Mouse (Mus musculus): ENCODE data around the gene Acox3.
"Not testable (repeated sequence)": the region's sequence is repeated elsewhere in the genome, so short reads cannot be mapped to it uniquely, and the experiment has no call there.

Acox3 gene

DNA sequence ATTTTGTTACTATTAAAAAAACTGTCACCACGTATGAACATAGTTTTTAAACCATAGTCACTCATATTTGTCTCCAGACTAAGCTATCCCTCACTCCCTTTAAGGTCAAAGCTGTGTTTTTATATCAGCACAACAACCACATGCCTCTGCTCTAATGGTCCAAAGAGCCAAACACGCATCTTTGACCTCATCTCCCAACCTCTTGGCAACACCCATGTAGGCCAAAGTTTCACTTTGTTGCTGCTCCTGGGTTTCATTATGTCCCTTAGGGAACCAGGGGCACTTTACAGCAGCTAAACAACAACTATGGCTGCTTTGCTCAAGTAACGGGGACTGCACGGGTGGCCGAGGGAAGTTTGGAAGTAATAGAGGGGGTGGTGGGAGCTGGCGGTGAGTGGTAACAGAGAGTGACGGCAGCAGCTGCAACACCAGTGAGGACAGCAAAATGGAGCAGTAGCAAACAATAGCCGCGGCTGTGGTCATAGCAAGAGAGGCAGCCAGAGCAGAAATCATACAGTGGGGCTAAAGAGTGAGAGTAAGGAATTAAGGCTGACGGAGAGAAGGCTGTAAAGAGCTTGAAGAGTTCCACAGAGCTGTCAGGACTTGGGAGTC is 6.3 kb upstream of the Acox3 start:
- DNase-seq (ENCODE audit: low spot score): no peak

DNA sequence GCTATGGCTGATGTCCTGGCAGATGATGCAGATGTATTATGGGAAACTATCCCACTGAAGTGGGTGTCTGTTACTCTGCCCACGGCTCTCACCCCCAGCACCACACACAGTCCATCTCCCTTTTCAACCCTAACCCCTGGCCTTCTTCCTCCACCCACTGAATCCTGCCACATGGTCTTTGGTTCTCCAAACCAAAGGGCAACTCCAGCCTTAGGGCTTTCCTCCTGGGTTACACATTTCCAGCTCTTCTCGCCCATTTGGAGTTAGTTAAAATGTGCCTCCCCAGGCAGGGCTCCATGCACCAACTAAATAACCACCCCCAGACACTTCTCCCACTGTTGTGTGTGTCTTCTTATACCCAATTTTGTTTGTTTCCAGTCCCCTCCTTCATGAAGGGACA is 4.4 kb upstream of the Acox3 start:
- no peak for DNase-seq (ENCODE audit: low spot score)

DNA sequence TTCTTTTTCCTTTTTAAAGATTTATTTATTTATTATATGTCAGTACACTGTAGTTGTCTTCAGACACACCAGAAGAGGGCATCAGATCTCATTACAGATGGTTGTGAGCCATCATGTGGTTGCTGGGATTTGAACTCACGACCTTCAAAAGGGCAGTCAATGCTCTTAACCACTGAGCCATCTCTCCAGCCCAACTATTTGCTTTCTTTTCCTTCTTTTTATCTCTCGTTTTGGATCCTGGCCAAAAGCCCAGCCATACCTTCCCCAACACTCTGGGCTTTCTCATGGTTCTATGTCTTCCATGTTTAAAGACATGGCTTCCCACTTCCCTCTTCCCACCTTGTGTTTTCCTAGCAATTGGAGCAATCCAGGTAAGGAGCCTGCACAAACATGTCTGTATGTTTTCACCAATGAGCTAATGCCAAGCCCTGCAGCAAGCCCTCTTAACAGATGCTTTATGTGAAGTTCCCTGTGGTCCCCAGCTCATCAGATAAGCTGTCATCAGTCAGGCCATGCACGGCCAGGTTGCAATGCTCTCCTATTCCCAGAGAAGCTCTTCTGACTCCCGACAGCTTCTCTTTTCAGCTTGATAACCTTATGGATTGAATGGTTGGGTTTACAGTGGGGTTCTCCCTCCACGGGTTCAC is 3.5 kb upstream of the Acox3 start:
- DNase-seq (ENCODE audit: low spot score): no peak

DNA sequence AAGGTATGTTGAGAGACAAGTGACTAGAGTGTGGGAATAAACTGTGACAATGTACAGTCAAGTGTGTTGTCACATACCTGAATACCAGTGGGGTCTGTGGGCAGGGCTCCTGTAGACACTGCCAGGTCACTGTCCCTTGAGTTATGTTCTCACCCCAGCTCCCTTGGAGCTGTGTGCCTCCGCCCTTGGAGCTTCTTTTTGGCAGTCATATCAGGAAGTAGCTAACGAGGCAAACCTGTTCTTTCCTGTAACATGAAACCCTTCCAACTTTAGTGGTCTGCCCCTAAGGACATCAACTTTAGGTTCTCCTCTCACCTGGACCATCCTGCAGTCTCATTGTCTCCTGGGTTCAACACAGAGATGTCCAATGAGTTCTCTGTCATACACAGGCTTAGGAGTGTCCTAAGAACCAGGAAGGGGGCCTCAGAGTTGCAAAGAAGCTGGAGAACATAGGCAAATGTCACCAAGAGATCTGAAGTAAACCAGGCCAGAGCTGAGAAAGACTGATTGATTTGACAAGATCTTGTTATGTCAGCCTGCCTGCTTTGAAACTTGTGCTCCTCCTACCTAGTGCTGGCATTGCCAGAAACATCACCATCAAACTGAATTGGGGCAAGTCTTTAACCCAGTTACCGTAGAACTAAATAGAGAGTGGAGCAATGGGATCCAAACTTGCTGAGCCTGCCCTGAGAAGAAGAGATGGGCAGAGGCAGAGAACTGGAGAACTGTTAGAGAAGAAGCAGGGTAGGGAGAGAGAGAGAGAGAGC is 2.5 kb upstream of the Acox3 start:
- no peak for DNase-seq (ENCODE audit: low spot score)

DNA sequence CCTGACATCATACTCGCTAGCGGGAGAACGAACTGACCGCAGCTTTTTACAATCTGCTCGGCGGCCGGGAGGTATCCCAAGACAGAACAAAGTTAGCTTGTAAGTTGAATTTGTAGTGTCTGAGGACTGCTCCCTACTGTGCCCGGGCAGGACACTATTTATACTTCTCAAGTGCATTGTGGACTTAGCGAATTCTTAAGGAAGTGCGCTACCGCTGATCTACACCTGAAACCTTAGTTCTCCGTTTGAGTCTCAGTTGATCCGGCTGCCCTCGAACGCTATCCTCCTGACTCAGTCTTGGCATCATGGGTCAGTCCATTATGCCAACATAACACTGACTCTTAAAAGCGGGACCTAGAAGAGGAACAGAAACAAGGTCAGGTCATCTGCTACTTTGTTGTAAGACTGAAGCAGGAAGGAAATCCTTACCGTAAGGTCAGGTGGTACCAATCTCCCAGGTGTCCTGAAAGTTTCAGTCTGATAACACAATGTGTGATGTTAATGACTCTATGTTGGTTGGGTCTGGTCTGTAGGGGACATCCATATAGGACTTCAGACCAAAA is 462 bp downstream of the Acox3 start:
- no peak for DNase-seq (ENCODE audit: low spot score)

DNA sequence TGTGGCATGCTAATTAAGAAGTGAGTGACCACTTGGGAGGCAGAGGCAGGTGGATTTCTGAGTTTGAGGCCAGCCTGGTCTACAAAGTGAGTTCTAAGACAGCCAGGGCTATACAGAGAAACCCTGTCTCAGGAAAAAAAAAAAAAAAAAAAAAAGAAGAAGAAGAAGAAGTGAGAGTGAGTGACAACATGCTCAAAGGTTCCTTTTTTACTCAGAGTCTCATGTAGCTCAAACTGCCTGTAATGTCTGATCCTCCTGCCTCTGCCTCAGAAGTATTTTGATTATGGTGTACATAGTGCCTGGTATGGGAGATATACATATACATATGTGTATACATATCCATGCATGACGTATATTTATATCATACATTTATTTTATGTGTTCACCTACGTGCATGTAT is 1.4 kb downstream of the Acox3 start:
- not testable (repeated sequence) for DNase-seq (ENCODE audit: low spot score)

DNA sequence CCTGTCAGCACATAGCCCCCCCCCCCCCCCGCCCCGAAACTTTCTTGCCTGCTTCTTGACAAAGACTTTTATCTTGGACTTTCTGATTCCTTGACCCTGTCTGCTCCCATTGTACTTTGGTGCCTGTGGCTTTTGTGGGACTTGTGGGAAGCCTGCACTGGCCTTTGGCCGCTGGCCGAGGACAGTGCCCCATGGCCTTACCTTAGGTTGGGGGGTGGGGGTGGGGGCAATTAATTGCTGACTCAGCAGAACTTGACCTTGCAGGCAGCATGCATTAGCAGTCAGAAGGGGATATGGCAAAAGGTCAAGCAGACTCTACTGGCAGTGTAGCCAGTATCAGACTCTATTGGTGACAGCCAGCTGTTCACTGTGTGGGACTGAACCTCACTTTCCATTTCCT is 8.7 kb downstream of the Acox3 start:
- no peak for DNase-seq (ENCODE audit: low spot score)

DNA sequence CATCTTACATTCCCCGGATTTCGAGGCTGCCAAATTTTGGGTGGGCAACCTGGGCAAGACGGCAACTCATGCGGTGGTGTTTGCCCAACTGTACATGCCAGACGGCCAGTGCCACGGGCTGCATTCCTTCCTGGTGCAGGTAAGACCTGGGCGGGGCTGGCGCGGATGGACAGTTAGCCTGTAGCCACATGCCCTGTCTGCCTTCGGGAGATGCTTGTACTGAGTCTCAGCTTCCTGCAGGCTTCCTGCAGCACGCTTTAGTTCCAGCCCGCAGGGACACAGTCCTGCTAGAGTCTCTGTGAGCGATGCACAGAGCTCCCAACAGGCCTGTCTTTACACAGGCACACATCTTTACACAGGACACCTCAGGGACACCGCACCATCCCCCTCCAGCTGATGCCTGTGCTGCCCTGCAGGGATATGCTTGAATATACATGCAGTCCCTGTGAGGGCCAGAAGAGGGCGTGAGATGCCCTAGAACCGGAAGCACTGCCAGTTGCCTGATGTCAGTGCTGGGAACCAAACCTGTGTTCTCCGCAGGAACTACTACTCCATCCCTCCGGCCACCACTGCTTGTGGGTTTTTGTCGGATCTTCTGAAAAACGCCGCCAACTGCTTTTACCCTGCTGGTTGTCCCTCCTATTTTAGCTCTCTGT is 9.4 kb downstream of the Acox3 start:
- no peak for DNase-seq (ENCODE audit: low spot score)

DNA sequence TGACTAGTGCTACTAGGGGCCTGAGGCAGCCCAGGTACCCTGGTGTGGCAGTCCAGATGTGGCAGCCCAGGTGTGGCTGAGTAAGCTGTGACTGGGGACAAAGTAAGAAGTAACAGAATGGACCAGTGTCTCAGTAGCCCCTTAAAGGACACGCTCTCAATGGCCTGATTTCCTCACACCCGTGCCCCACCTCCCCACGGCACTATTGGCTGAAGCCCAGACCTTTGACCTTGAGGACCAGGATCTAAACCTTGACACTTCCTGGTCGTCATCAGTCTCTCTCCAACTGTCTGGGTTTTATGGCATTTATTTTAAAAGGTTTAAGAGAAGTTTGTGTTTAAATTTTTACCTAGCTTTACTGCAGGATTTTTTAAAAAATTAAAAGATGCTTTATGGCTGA is 10.0 kb downstream of the Acox3 start:
- no peak for DNase-seq (ENCODE audit: low spot score)

DNA sequence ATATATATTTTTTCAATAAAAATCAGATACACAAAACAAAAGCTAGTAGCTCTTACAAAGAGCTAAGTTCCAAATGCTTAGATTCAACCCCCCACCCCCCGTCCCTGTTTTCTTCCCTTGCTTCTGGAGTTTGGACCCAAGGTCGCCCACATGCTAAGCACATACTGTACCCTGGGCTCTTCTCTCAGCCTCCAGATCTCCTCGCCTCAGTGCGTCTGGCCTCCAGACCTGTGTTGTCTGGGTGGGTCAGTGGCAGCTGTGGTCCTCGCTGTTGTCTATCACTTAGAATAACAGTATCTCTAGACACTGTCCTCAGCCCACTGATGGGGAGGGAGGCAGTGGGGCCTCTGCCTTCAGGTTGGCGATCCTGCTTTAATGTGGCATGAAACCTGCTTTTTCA is 10.4 kb downstream of the Acox3 start:
- DNase-seq (ENCODE audit: low spot score): no peak

DNA sequence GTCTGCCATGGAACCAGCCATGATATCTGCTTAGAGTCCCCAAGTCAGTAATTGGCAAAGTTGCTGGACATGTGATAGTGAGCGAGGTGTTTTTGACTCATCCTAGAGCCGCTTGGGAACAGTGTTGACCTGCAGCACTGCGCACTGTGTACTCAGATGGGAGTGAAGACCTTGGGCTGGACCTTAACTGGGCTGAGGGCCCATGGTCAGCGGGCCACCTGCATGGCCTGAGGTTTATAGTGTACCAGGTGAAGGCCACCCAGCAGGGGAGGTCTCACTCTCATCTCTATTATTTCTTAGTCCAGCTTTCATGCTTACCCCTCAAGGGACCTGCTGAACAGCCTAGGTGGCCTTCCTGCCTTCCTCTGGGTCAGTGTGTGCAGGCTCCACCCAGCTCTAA is 11.9 kb downstream of the Acox3 start:
- DNase-seq (ENCODE audit: low spot score): no peak

DNA sequence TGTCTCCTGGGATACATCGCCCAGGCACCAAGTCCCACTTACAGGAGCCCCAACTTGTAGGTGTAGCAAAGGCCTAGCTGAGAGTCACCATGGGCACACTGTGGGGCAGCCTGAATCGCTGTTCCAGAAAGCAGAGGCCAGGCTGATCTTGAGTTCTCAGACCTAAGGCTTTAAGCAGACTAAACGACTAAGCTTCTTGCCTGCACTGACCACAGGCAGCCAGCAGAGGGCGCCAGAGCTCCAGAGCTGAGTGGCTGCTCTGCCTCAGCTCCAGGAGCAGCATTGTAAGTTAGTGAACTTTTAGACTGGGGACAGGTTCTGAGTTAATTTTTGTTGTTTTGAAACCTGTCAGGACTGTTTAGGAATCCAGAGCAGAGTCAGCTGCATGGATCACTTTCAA is 12.9 kb downstream of the Acox3 start:
- peak; percentile 64 for DNase-seq (ENCODE audit: low spot score)

DNA sequence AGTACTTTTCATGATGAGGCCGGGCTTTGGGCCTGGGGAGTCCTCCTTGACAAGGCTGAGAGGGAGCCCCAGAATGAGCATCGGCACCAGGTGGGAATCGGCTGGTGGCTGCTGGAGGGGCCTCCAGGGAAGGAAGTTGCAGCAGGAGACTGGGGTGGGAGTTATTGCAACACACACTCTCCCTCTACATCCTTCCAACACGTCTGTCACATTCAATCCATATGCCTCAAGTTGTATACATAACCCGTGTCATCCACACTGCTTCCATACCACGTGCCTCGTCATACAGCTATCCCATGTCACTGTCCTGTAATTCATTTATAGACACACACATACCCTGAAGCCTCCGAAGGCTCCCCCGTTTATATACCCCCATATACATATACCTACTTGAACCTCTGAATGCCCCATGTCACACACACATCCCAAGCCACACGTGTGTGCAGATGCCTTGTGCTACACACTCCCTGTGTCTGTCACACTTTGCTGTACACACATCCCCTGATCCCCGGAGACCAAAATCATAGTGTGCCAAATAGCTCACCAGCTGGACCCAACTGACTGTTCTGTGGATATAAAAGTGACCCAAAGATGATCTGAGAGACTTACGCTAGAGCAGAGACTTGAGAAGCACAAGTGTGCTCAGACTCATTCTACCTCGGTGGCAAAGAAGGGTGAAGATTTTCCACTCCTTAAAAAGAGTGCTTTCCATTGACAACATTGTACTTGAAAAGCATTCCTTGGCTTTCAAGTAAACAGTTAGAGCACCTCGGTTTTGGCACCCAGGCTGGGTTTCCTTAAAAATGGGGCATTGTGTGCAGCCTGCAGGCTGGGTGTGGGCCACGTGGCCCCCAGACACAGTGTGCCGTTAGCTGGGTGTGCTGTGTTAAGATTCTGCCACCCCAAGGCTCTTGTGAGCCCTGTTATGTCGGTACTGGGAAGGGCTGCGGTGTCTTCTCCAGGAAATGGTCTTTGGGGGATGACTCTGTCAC is 13.6 kb downstream of the Acox3 start:
- DNase-seq (ENCODE audit: low spot score): no peak

DNA sequence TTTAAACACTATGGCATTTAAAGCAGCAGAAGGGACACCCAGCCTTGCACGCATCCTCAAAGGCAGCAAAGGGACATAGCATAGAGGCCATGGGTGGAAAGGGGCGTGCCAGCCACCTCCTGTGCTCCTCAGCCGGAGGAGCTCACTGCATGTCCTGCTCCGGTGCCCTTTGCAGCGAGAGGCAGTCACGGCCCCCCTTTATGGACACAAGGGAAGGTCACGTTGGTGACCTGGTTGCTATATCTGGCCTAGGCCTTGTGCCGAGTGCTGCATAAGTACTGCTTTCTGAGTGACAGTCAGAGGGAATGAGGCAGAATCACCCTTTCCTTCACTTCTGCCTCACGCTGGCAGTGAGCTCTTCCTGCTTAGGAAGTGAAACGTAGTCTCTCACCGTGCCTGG is 17.4 kb downstream of the Acox3 start:
- no peak for DNase-seq (ENCODE audit: low spot score)

DNA sequence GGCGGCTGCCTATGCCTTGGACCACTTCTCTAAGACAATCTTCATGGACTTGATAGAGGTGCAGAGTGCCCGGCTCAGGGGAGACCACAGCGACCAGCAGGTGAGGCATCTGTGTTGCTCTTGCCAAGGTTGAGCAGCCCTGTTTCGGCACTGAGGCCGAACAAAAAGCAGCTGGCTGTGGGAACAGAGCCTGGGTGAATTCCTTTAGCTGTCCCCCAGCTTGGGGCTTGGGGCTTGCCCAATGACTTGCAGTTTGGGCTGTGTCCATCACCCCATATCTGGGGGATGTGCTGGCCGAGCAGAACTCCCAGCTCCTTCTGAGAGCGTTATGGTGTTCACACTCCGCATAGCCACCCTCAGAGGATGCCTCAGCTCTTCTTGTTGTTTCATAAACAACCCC is 18.7 kb downstream of the Acox3 start:
- DNase-seq (ENCODE audit: low spot score): no peak

DNA sequence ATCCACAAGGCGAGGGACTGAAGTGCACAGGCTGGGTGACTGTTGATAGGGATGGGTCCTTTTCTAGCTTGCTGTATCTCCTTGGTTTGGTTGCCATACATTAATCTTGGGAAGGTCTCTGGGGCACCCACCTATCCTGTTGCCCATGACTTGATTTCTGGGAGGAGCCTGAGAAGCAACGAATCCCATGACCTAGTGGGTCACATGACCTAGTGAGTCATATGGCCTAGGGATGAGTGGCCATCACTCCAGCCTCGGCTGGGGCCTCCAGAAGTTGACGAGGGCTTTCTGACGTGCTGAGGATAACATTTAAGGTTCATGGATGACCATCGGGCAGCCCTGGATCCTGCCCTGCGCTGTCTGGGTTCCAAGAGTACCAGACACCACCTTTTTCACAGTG is 22.5 kb downstream of the Acox3 start:
- DNase-seq (ENCODE audit: low spot score): no peak

DNA sequence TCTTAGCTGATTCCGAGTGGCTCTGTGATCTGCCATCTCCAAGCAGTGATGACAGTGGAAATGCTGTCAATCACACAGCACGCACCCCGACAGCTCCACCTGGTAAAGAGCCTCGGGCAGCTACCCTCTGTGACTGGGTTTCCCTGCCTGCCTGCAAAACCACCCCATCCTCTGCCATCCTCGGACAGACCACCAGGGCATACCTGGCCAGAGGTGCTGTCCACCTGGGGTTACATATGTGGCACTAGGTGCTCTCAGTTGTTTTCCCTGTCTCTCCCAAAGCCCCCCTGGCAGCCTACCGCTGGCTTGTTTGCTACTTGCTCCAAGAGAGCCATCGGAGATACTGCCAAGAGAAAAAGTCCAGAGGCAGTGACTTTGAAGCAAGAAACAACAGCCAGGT is 24.0 kb downstream of the Acox3 start:
- DNase-seq (ENCODE audit: low spot score): no peak

DNA sequence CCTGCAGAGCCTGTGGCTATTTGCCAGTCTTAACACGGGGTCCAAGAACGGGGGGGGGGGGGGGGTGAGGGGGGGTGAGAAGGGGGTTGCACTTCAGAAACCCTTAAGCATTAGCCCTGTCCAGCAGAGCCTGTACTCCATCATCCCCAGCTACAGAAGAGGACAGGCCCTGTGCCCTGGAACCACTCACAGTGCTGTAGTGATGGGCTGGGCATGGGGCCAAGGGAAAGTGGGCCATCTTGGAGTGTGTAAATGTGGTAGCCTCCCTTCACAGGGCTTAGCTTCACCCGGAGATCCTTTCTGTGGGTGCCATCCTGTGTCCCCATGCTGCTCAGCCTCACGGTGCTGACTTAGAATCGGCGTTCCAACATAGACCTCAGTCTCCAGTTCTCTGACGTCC is 24.9 kb downstream of the Acox3 start:
- no peak for DNase-seq (ENCODE audit: low spot score)

DNA sequence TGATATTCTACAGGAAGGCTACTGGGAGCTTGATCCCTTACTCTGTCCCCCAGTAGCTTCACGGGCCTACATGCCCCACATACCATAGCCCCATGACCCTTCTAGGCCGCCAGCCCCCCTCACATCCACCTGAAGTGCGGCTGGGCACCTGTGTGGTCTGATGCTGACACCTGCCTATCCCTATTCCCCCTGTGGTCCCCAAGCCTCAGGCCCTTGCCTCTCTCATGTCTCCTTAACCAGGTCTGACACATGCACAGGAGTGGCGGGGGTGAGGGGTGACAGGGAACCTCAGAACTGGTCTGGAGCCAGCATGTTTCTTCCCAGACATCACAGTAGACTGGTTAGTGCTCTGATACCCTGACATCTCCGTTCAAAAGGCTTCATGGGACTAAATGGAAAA is 25.7 kb downstream of the Acox3 start:
- DNase-seq (ENCODE audit: low spot score): no peak

DNA sequence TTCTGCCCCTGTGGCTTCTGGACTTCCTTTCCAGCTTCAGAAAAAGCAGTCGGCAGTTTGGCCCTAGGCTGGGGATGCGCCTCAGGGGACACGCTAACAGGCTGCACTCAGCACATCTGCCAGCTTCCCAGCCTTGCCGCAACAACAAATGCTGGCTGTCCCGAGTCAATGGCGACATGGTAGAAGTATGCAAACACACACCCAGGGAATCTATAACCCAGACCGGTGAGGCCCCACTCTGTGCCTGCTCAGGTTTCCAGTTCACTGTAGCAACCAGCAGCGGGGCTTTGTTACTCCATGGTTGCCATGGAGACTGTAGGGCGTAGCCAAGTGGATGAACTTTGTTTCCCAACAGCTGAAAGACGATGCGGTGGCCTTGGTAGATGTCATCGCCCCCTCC is 26.5 kb downstream of the Acox3 start:
- DNase-seq (ENCODE audit: low spot score): peak; percentile 17

DNA sequence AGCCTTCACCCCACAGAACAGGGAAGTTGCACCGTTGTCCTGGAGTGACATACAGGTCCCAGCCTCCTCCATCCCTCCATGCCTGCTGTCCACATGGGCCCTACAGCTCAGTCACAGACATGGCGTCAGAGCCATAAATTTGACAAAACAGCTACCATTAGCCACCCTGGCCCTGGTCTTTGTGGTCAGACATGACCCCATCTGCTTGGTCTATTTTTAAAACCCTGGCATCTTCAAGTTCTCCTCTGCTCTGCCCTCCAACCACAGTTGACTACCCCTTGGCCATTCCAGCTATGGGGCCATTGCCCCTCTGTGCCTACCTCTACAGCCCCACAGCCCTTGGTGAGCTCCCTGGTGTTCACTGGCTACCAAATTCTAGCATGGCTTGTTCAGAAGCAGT is 27.1 kb downstream of the Acox3 start:
- no peak for DNase-seq (ENCODE audit: low spot score)

DNA sequence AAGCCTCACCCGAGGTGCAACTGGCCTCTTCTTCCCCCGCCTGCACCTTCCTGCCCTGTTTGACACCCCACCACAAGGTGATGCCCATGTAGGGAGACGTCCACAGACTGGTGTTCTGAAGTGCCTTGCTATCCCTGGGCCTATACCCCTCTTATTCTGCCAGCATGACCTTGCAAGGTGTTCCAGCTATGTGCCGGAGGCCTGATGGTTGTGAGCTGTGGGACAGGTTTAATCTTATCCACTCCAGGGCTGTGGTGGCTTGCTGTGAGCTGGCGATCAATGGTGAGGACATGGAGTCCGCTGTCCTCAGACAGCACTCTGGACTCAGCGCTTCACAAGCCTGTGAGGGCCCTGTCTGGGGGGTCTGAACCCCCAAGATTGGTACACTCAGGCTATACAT is 27.5 kb downstream of the Acox3 start:
- DNase-seq (ENCODE audit: low spot score): no peak

All from yolk sac, embryonic 10.5 days (tissue).